Mouse (Mus musculus): ENCODE measurements around the gene Rnf26. TPM values are rescaled to one million over a fixed set of nuclear protein-coding genes. Genes with fewer than 3 reads are reported as not detected.

Gene Rnf26
- total RNA-seq, 1 experiment from 2014 or later: 7.2 TPM

DNA sequence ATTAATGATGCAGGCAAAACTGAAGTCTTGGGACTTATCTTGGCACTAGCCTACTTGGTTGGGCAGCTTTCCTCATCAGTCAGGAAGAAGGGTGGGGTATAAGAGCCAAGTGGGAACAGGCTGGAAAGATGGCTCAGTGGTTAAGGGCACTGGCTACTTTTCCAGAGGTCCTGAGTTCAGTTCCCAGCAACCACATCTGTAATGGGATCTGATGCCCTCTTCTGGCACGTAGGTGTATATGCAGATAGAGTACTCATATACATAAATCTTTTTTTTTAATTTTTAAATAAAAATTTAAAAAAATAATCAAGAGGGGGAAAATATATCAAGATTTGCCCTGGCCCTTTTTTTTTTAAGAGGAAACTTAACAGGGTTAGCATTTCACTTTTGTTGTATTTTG is 48.1 kb downstream of the Rnf26 start:
- ATAC-seq (ENCODE audit: extremely low read depth, insufficient number of reproducible peaks, low FRiP score, poor library complexity, severe bottlenecking): no peak

DNA sequence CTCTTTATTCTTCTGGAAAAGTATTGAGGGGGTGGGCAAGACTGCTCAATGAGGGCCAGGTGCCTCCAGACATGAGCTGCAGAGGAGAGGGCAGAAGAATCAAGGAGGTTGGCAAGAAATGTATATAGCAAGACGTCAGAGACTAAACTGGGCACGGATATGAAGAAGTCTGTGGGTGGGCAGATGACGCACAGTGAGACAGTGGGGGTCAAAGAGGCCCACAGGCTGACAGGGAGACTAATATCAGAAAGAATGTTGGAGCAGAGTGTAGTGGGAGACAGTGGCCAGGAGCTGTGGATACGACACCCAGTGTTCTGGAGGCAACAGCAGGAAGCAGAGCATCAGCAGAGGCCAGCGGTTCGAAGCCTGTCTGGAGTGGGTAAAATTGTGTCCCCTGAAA is 54.7 kb downstream of the Rnf26 start:
- no peak for ATAC-seq (ENCODE audit: extremely low read depth, insufficient number of reproducible peaks, low FRiP score, poor library complexity, severe bottlenecking)

DNA sequence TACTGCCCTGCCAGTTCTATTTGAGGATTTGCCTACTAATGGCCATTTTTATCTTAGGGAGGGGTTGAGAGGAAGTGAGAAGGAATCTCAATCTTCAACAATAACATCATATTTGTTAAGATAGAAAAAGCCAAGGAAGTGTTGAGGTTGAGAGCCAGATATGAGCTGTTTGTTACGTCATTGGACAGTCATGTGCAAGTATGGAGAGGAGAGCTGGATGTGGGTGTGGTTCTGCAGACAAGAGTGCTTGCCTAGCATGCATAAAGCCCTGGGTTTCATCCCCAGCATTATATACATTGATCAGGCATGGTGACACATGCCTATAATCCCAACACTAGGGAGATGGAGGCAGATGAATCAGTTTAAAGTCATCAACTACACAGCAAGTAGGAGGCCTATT is 59.4 kb downstream of the Rnf26 start:
- no peak for ATAC-seq (ENCODE audit: extremely low read depth, insufficient number of reproducible peaks, low FRiP score, poor library complexity, severe bottlenecking)

GRCm38 (mm10) chr9:44052855-44053254 is 60.5 kb downstream of the Rnf26 start:
- no peak for ATAC-seq (ENCODE audit: extremely low read depth, insufficient number of reproducible peaks, low FRiP score, poor library complexity, severe bottlenecking)

GRCm38 (mm10) chr9:44049381-44050165 is 63.7 kb downstream of the Rnf26 start:
- ATAC-seq (ENCODE audit: extremely low read depth, insufficient number of reproducible peaks, low FRiP score, poor library complexity, severe bottlenecking): no peak

- ATAC-seq (ENCODE audit: extremely low read depth, insufficient number of reproducible peaks, low FRiP score, poor library complexity, severe bottlenecking): no peak
These were observed 64.6 kb downstream of the Rnf26 start for GRCm38 (mm10) chr9:44048541-44049380.

DNA sequence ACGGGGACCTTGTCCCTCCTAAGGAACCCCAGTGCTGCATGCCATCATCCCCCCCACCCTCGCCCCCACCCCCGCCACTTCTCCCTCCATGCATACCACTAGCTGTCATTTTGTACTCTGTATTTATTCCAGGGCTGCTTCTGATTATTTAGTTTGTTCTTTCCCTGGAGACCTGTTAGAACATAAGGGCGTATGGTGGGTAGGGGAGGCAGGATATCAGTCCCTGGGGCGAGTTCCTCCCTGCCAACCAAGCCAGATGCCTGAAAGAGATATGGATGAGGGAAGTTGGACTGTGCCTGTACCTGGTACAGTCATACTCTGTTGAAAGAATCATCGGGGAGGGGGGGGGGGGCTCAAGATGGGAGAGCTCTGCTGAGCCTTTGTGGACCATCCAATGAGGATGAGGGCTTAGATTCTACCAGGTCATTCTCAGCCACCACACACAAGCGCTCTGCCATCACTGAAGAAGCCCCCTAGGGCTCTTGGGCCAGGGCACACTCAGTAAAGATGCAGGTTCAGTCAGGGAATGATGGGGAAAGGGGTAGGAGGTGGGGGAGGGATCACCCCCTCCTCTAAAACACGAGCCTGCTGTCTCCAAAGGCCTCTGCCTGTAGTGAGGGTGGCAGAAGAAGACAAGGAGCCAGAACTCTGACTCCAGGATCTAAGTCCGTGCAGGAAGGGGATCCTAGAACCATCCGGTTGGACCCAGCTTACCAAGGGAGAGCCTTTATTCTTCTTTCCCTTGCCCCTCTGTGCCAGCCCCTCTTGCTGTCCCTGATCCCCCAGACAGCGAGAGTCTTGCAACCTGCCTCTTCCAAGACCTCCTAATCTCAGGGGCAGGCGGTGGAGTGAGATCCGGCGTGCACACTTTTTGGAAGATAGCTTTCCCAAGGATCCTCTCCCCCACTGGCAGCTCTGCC is 65.5 kb downstream of the Rnf26 start:
- ATAC-seq (ENCODE audit: extremely low read depth, insufficient number of reproducible peaks, low FRiP score, poor library complexity, severe bottlenecking): no peak

GRCm38 (mm10) chr9:44047071-44047470 is 66.2 kb downstream of the Rnf26 start:
- ATAC-seq (ENCODE audit: extremely low read depth, insufficient number of reproducible peaks, low FRiP score, poor library complexity, severe bottlenecking): no peak

DNA sequence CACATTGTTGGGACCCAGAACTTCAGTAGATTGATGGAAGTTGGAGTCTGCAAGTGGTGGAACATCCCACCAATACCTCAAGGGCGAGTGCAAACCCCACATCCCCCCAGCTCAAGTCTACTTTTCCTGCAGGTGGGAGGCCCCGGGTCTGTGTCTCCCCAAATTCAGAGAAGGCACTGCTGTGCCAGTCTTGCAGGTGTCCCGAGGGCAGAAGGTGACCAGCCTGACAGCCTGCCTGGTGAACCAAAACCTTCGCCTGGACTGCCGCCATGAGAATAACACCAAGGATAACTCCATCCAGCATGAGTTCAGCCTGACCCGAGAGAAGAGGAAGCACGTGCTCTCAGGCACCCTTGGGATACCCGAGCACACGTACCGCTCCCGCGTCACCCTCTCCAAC is 66.9 kb downstream of the Rnf26 start:
- no peak for ATAC-seq (ENCODE audit: extremely low read depth, insufficient number of reproducible peaks, low FRiP score, poor library complexity, severe bottlenecking)

GRCm38 (mm10) chr9:44045884-44046272 is 67.4 kb downstream of the Rnf26 start:
- ATAC-seq (ENCODE audit: extremely low read depth, insufficient number of reproducible peaks, low FRiP score, poor library complexity, severe bottlenecking): no peak

Other genes with a start within 250 kb of the Rnf26 start
- 47.0 and 50.7 TPM in 2 replicates for gene Thy1, start 70.1 kb downstream of the Rnf26 start, total RNA-seq (2017)
- gene Usp2, start 46.5 kb downstream of the Rnf26 start, total RNA-seq (2017): 0.49 and 0.81 TPM in 2 replicates
- gene Mfrp, start 11.8 kb downstream of the Rnf26 start, total RNA-seq (2017): not detected in 2 replicates
- not detected in 2 replicates for gene C1qtnf5, start 6.3 kb downstream of the Rnf26 start, total RNA-seq (2017)
- not detected in 2 replicates for gene Gm49380, start within 50 bp of the Rnf26 start, total RNA-seq (2017)
- 2.1 and 2.7 TPM in 2 replicates for gene Mcam, start 21.0 kb upstream of the Rnf26 start, total RNA-seq (2017)
- 89.2 and 92.0 TPM in 2 replicates for gene Cbl, start 120.5 kb upstream of the Rnf26 start, total RNA-seq (2017)
- not detected in 2 replicates for gene Ccdc153, start 127.2 kb upstream of the Rnf26 start, total RNA-seq (2017)
- 1.0 and 1.6 TPM in 2 replicates for gene Pdzd3, start 138.0 kb upstream of the Rnf26 start, total RNA-seq (2017)
- 10.3 and 12.6 TPM in 2 replicates for gene Nlrx1, start 155.1 kb upstream of the Rnf26 start, total RNA-seq (2017)
- gene Abcg4, start 175.1 kb upstream of the Rnf26 start, total RNA-seq (2017): 1.4 TPM in 1 of 2 replicates, not detected in the other
- gene Hinfp, start 192.2 kb upstream of the Rnf26 start, total RNA-seq (2017): 32.0 and 46.7 TPM in 2 replicates
- 22.0 and 30.5 TPM in 2 replicates for gene C2cd2l, start 206.8 kb upstream of the Rnf26 start, total RNA-seq (2017)
- 4.4 and 7.1 TPM in 2 replicates for gene Dpagt1, start 212.5 kb upstream of the Rnf26 start, total RNA-seq (2017)
- gene H2afx, start 221.2 kb upstream of the Rnf26 start, total RNA-seq (2017): 17.6 and 20.0 TPM in 2 replicates
- gene Hmbs, start 230.7 kb upstream of the Rnf26 start, total RNA-seq (2017): 3.3 and 11.4 TPM in 2 replicates
- gene Vps11, start 248.2 kb upstream of the Rnf26 start, total RNA-seq (2017): 34.6 and 37.4 TPM in 2 replicates

Measured in neutrophil, adult 5-6 weeks (primary cell).